ENCODE assay signal across 8 mouse cellular contexts in the genomic region with DNA sequence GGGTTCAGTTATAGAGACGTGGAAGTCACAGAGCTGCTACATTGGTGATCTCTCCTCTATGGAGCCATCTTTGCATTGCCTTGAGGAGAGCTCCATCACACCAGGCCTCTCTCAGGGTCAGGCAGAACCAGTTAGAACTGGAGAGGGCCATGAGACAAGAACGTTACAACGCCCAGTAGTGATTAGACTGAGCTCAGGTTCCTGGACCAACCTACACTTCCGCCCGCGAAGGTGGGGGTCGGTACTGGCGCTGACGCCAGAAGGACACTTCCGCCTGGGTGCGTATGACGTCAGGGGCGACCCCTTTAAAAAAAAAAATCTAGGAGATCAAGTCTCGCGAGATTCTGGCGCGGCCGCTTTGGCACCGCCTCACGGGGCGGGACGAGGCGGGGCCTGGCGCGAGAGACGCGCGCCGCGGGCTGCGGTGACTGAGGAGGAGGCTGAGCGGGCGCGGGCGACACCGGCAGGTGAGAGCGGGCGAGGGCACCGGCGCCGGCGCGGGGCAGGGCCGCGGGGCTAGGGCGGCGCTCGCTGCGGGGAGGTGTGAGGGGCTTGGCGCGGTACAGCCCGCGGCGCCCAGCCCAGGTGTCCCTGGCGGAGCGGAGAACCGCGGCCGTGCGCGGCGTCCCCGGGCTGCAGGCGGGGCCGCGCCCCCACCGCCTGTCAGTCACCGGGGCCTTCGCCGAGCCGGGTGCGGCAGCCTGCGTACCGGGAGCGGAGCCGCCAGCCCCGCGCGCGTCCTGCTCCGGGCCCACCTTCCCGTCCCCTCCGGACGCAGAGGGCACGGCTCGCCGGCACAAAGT. TPM values are rescaled to one million over a fixed set of nuclear protein-coding genes. Genes with fewer than 3 reads are reported as not detected.
DNase-seq lines count a peak whose midpoint lies in the region; ATAC-seq and TF ChIP-seq lines count a peak whose summit lies in the region.

Stk38l (plus strand) TSS at position 415 of the 803 bp plus-strand sequence.

- H3K4me2 ChIP-seq in heart, embryonic 11.5 days: peak within 1 kb of the TSS; percentile 65
- peak within 1 kb of the TSS; percentile 74 for H3K4me2 ChIP-seq in kidney, embryonic 16.5 days (replicated peaks; ENCODE audit: low read depth, low read length)
- peak within 1 kb of the TSS; percentile 93 for H3K4me2 ChIP-seq in myocyte (ENCODE audit: low read depth)

- no peaks in the 10 kb centered on the region for H3K36me3 ChIP-seq in heart, embryonic 11.5 days (ENCODE audit: control insufficient read depth, insufficient read depth, low read length)
- H3K36me3 ChIP-seq in kidney, embryonic 16.5 days (ENCODE audit: insufficient read depth, low read length): no peaks in the 10 kb centered on the region
- H3K36me3 ChIP-seq in liver, adult 2 months (ENCODE audit: control insufficient read depth, insufficient read depth, low read length): peaks cover 2% of the 10 kb centered on the region; the same call in 1 of the 2 replicates
- H3K36me3 ChIP-seq in myocyte (ENCODE audit: control insufficient read depth, insufficient read depth): no peaks in the 10 kb centered on the region
- H3K36me3 ChIP-seq in splenic B cell, adult 2 months (ENCODE audit: control insufficient read depth, insufficient read depth, low read length, poor library complexity, severe bottlenecking): no peaks in the 10 kb centered on the region

- WGBS in heart, embryonic 11.5 days (ENCODE audit: insufficient replicate concordance): 2% methylated on average over 59 of the region's 87 CpGs
- 1% methylated on average over 78 of the region's 87 CpGs for WGBS in kidney, embryonic 16.5 days
- 2% methylated on average over 66 of the region's 87 CpGs for WGBS in liver, adult 2 months

- peak; percentile 96 for DNase-seq in A20 (ENCODE audit: low read depth, low spot score)
- peak; percentile 64 for DNase-seq in liver, adult 2 months (ENCODE audit: extremely low read depth, low read depth, low spot score)
- peak; percentile 98 for DNase-seq in splenic B cell, adult 2 months (ENCODE audit: low read depth, low spot score)

- H3K4me3 ChIP-seq in bone marrow macrophage, adult 2 months (ENCODE audit: insufficient read depth, low read length): peak within 1 kb of the TSS; percentile 100
- H3K4me3 ChIP-seq in embryonic fibroblast, embryonic 13.5 days (ENCODE audit: insufficient read depth, low read length): peak within 1 kb of the TSS; percentile 89
- peak within 1 kb of the TSS; percentile 90 for H3K4me3 ChIP-seq in heart, embryonic 11.5 days (ENCODE audit: low read depth, low read length)
- H3K4me3 ChIP-seq in kidney, embryonic 16.5 days (ENCODE audit: low read length): peak within 1 kb of the TSS; percentile 91
- H3K4me3 ChIP-seq in liver, adult 2 months (ENCODE audit: insufficient read depth, low read depth, low read length): peak within 1 kb of the TSS; percentile 81
- H3K4me3 ChIP-seq in myocyte: peak within 1 kb of the TSS; percentile 36

- no peak for TF ChIP-seq POLR2A in bone marrow macrophage, adult 2 months (IDR thresholded peaks at IDR 0.05; ENCODE audit: borderline replicate concordance, low read depth, low read length)
- TF ChIP-seq POLR2A in embryonic fibroblast, embryonic 13.5 days (IDR thresholded peaks at IDR 0.05; ENCODE audit: low read depth, low read length): peak; percentile 71
- TF ChIP-seq POLR2A in liver, adult 2 months (IDR thresholded peaks at IDR 0.05; ENCODE audit: extremely low read depth, insufficient read depth, low read length): peak; percentile 69
- TF ChIP-seq POLR2A in myocyte (IDR thresholded peaks at IDR 0.05; ENCODE audit: insufficient read length, low read depth): peak; percentile 86

- ATAC-seq in heart, embryonic 11.5 days (replicated peaks; ENCODE audit: insufficient number of reproducible peaks, low FRiP score, low TSS enrichment): peak; percentile 97
- ATAC-seq in kidney, embryonic 16.5 days (ENCODE audit: low FRiP score, low TSS enrichment): peak; percentile 98

- H3K79me2 ChIP-seq in liver, adult 2 months (ENCODE audit: control insufficient read depth, insufficient read depth, low read length): peaks cover 6% of the 10 kb centered on the region
- H3K79me2 ChIP-seq in myocyte (ENCODE audit: control insufficient read depth, insufficient read depth): peaks cover 23% of the 10 kb centered on the region

- H3K9ac ChIP-seq in heart, embryonic 11.5 days (ENCODE audit: low read depth, low read length): peak within 1 kb of the TSS; percentile 96
- H3K9ac ChIP-seq in kidney, embryonic 16.5 days (replicated peaks; ENCODE audit: low read length): peak within 1 kb of the TSS; percentile 84
- H3K9ac ChIP-seq in liver, adult 2 months (ENCODE audit: low read depth, low read length): peak within 1 kb of the TSS; percentile 96

- H3K9me3 ChIP-seq in heart, embryonic 11.5 days (replicated peaks; ENCODE audit: control insufficient read depth, low read length): no peaks in the 10 kb centered on the region
- no peaks in the 10 kb centered on the region for H3K9me3 ChIP-seq in kidney, embryonic 16.5 days (ENCODE audit: low read length)

- H3K4me1 ChIP-seq in bone marrow macrophage, adult 2 months (ENCODE audit: control insufficient read depth, insufficient read depth, low read length): peaks cover 15% of the 10 kb centered on the region
- H3K4me1 ChIP-seq in embryonic fibroblast, embryonic 13.5 days (ENCODE audit: control insufficient read depth, insufficient read depth, low read length): no peaks in the 10 kb centered on the region; the same call in none of the 2 replicates
- peaks cover 5% of the 10 kb centered on the region; the same call in 1 of the 2 replicates for H3K4me1 ChIP-seq in heart, embryonic 11.5 days (ENCODE audit: control insufficient read depth, insufficient read depth, low read length)
- H3K4me1 ChIP-seq in kidney, embryonic 16.5 days (ENCODE audit: insufficient read depth, low read length): peaks cover 7% of the 10 kb centered on the region; the same call in 1 of the 2 replicates
- peaks cover 2% of the 10 kb centered on the region; the same call in 1 of the 2 replicates for H3K4me1 ChIP-seq in liver, adult 2 months (ENCODE audit: control insufficient read depth, insufficient read depth, low read length)

- H3K27me3 ChIP-seq in heart, embryonic 11.5 days (ENCODE audit: control insufficient read depth, insufficient read depth, low read length): no peaks in the 10 kb centered on the region
- H3K27me3 ChIP-seq in kidney, embryonic 16.5 days (ENCODE audit: insufficient read depth, low read length): no peaks in the 10 kb centered on the region
- no peaks in the 10 kb centered on the region for H3K27me3 ChIP-seq in liver, adult 2 months (ENCODE audit: control insufficient read depth, insufficient read depth, low read length)
- no peaks in the 10 kb centered on the region for H3K27me3 ChIP-seq in myocyte (ENCODE audit: control insufficient read depth, insufficient read depth, insufficient read length)
- H3K27me3 ChIP-seq in splenic B cell, adult 2 months (ENCODE audit: control insufficient read depth, insufficient read depth, low read length, poor library complexity, severe bottlenecking): no peaks in the 10 kb centered on the region

- no peak for TF ChIP-seq CTCF in bone marrow macrophage, adult 2 months (IDR thresholded peaks at IDR 0.05; ENCODE audit: low read depth, low read length)
- no peak for TF ChIP-seq CTCF in embryonic fibroblast, embryonic 13.5 days (IDR thresholded peaks at IDR 0.05; ENCODE audit: borderline replicate concordance, insufficient read depth, low read length)
- 0 out of 2 replicates have a peak, but pooled peaks have one; percentile 13 for TF ChIP-seq CTCF in liver, adult 2 months (IDR thresholded peaks at IDR 0.05; ENCODE audit: low read depth, low read length)

- H3K27ac ChIP-seq in bone marrow macrophage, adult 2 months (ENCODE audit: insufficient read depth, low read depth, low read length): peak within 1 kb of the TSS; percentile 23; the same call in 1 of the 2 replicates
- peak within 1 kb of the TSS; percentile 29; the same call in 1 of the 2 replicates for H3K27ac ChIP-seq in embryonic fibroblast, embryonic 13.5 days (ENCODE audit: insufficient read depth, low read length)
- peak within 1 kb of the TSS; percentile 93 for H3K27ac ChIP-seq in heart, embryonic 11.5 days (ENCODE audit: low read depth, low read length)
- peak within 1 kb of the TSS; percentile 56 for H3K27ac ChIP-seq in kidney, embryonic 16.5 days (ENCODE audit: low read length)
- H3K27ac ChIP-seq in liver, adult 2 months (replicated peaks; ENCODE audit: insufficient read depth, low read depth, low read length): peak within 1 kb of the TSS; percentile 83

- H3ac ChIP-seq in myocyte (ENCODE audit: control insufficient read depth, insufficient read length): peak within 1 kb of the TSS; percentile 82

TF ChIP-seq in myocyte, 11 proteins besides CTCF, POLR2A, EP300 and RAD21:
- TF ChIP-seq TCF3 (IDR thresholded peaks at IDR 0.05; ENCODE audit: insufficient read length, low read depth) (no peak), POLR2AphosphoS2 (IDR thresholded peaks at IDR 0.05; ENCODE audit: insufficient read length, low read depth) (peak; percentile 79), MYOD1 (IDR thresholded peaks at IDR 0.05; ENCODE audit: control insufficient read depth in 1 of 3, insufficient read length in 2 of 3, low read depth in 2 of 3) (peak in 1 of 3 experiments; percentile 44), TCF12 (IDR thresholded peaks at IDR 0.05; ENCODE audit: insufficient read depth, poor library complexity, severe bottlenecking) (no peak), CEBPB (IDR thresholded peaks at IDR 0.05; ENCODE audit: insufficient read depth, poor library complexity, severe bottlenecking) (no peak)

RNA-seq across cellular contexts. Expression of gene Stk38l, which starts in this region (rescaled TPM):
- polyA plus RNA-seq in bone marrow macrophage, adult 2 months (2012; ENCODE audit: insufficient read depth, insufficient read length, missing spikeins): 7.4 and 8.2 TPM in 2 replicates
- 24.3 and 25.7 TPM in 2 replicates for polyA plus RNA-seq in embryonic fibroblast, embryonic 13.5 days (2011; ENCODE audit: insufficient read length, low read depth, missing spikeins)
- 42.4 and 46.7 TPM in 2 replicates for polyA plus RNA-seq in heart, embryonic 11.5 days (2014; fragmentation: Nextera tagmentation; extraction: Ambion mirVana)
- polyA plus RNA-seq in kidney, embryonic 16.5 days (2015; fragmentation: Nextera tagmentation; extraction: Ambion mirVana): 15.4 and 15.8 TPM in 2 replicates
- total RNA-seq in liver, adult 2 months (2014; rRNA removed): 8.3 and 10.4 TPM in 2 replicates
- polyA plus RNA-seq in liver, adult 2 months (2012; rRNA removed): 2.4 and 3.5 TPM in 2 replicates
- polyA plus RNA-seq in myocyte (2012; fragmentation: generic; extraction: Trizol): 6.9 TPM

Comparison
In these comparisons a context has a peak if more than half of its experiments do, and no peak if none do; other contexts are left out.
1. Peak in every context shown above with its lines: DNase-seq, ATAC-seq, H3K4me3 ChIP-seq and H3K27ac ChIP-seq.
2. H3K27ac ChIP-seq: peak in every context shown above with its lines; median percentile 93 in heart, embryonic 11.5 days; 83 in liver, adult 2 months; 56 in kidney, embryonic 16.5 days; 29 in embryonic fibroblast, embryonic 13.5 days; 23 in bone marrow macrophage, adult 2 months.
3. H3K4me3 ChIP-seq: peak in every context shown above with its lines; median percentile 100 in bone marrow macrophage, adult 2 months; 91 in kidney, embryonic 16.5 days; 90 in heart, embryonic 11.5 days; 89 in embryonic fibroblast, embryonic 13.5 days; 81 in liver, adult 2 months; 36 in myocyte.